8 mouse cellular contexts compared by ENCODE assay signal in the genomic region with DNA sequence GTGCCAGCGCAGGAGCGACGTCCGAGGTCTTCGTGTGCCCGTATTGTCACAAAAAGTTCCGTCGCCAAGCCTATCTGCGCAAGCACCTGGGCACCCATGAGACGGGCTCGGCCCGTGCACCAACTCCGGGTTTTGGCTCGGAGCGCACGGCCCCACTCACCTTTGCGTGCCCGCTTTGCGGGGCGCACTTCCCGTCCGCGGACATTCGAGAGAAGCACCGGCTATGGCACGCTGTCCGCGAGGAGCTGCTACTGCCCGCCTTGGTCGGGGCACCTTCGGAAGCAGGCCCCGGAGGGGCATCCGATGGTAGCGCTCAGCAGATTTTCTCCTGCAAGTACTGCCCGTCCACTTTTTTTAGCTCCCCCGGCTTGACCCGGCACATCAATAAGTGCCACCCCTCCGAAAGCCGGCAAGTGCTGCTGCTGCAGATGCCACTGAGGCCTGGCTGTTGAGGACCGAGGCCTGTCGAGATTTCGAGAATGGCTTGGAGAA. TPM values are rescaled to one million over a fixed set of nuclear protein-coding genes. Genes with fewer than 3 reads are reported as not detected.
A peak's percentile ranks its signal among the peaks of the same experiment; 100 is the strongest.
DNase-seq lines count a peak whose midpoint lies in the region; ATAC-seq and TF ChIP-seq lines count a peak whose summit lies in the region.

No protein-coding gene starts in this region.

- no peak for TF ChIP-seq EP300 in lung, postnatal 0 days (IDR thresholded peaks at IDR 0.05)

- no peak for DNase-seq in lung, postnatal 0 days (ENCODE audit: low spot score)
- DNase-seq in lung, adult 18-20 months, result no peak
- DNase-seq in forebrain, embryonic 14.5 days (ENCODE audit: low spot score), result no peak
- no peak for DNase-seq in adrenal gland, postnatal 10 days
- DNase-seq in kidney, adult 11 months, result no peak
- no peak for DNase-seq in right cerebral cortex, postnatal 14 days

- H3K4me1 ChIP-seq in lung, postnatal 0 days (ENCODE audit: insufficient read depth, low read depth, low read length), result peaks cover 10% of the 10 kb centered on the region
- H3K4me1 ChIP-seq in forebrain, embryonic 14.5 days (ENCODE audit: control insufficient read depth, insufficient read depth, low read length), result peaks cover 5% of the 10 kb centered on the region
- H3K4me1 ChIP-seq in limb, embryonic 12.5 days (replicated peaks), result peaks cover 25% of the 10 kb centered on the region
- peaks cover 14% of the 10 kb centered on the region; the same call in 1 of the 2 replicates for H3K4me1 ChIP-seq in stomach, embryonic 14.5 days (ENCODE audit: control insufficient read depth, insufficient read depth, low read length)

- ATAC-seq in lung, postnatal 0 days, result peak; percentile 47; the same call in 1 of the 2 replicates
- no peak; the same call in 1 of the 2 replicates for ATAC-seq in forebrain, embryonic 14.5 days
- ATAC-seq in limb, embryonic 12.5 days (ENCODE audit: insufficient number of reproducible peaks, insufficient read depth, low FRiP score, low TSS enrichment, low read depth), result peak; percentile 45; the same call in 1 of the 2 replicates
- peak; percentile 66; the same call in 1 of the 2 replicates for ATAC-seq in stomach, embryonic 14.5 days (ENCODE audit: insufficient number of reproducible peaks, insufficient read depth, low FRiP score, low read depth)

- no peak for TF ChIP-seq CTCF in lung, postnatal 0 days (IDR thresholded peaks at IDR 0.05)

- no peaks in the 10 kb centered on the region for H3K9me3 ChIP-seq in lung, postnatal 0 days (ENCODE audit: low read length)
- no peaks in the 10 kb centered on the region for H3K9me3 ChIP-seq in forebrain, embryonic 14.5 days (replicated peaks; ENCODE audit: control insufficient read depth, low read length)
- no peaks in the 10 kb centered on the region for H3K9me3 ChIP-seq in limb, embryonic 12.5 days
- no peaks in the 10 kb centered on the region; the same call in 1 of the 2 replicates for H3K9me3 ChIP-seq in stomach, embryonic 14.5 days (ENCODE audit: control insufficient read depth, low read depth, low read length)

- no peak overlapping the region for H3K27ac ChIP-seq in lung, postnatal 0 days (ENCODE audit: low read length)
- H3K27ac ChIP-seq in forebrain, embryonic 14.5 days (ENCODE audit: low read depth, low read length), result no peak overlapping the region
- no peak overlapping the region for H3K27ac ChIP-seq in limb, embryonic 12.5 days
- no peak overlapping the region for H3K27ac ChIP-seq in stomach, embryonic 14.5 days (ENCODE audit: low read length)

- H3K4me3 ChIP-seq in lung, postnatal 0 days (ENCODE audit: low read depth, low read length), result no peak overlapping the region; the same call in 1 of the 2 replicates
- H3K4me3 ChIP-seq in forebrain, embryonic 14.5 days (ENCODE audit: low read depth, low read length), result peak overlapping the region; percentile 48
- peak overlapping the region; percentile 45 for H3K4me3 ChIP-seq in limb, embryonic 12.5 days (replicated peaks)
- peak overlapping the region; percentile 40 for H3K4me3 ChIP-seq in stomach, embryonic 14.5 days (ENCODE audit: low read depth, low read length)

- H3K27me3 ChIP-seq in lung, postnatal 0 days (replicated peaks; ENCODE audit: insufficient read depth, low read length), result peaks cover 35% of the 10 kb centered on the region
- peaks cover 46% of the 10 kb centered on the region for H3K27me3 ChIP-seq in forebrain, embryonic 14.5 days (replicated peaks; ENCODE audit: control insufficient read depth, insufficient read depth, low read length)
- peaks cover 60% of the 10 kb centered on the region for H3K27me3 ChIP-seq in limb, embryonic 12.5 days
- peaks cover 38% of the 10 kb centered on the region for H3K27me3 ChIP-seq in stomach, embryonic 14.5 days (ENCODE audit: control insufficient read depth, insufficient read depth, low read length)

- H3K4me2 ChIP-seq in lung, postnatal 0 days (replicated peaks; ENCODE audit: low read depth, low read length), result peak overlapping the region; percentile 52
- H3K4me2 ChIP-seq in forebrain, embryonic 14.5 days (ENCODE audit: low read length), result peak overlapping the region; percentile 93
- H3K4me2 ChIP-seq in limb, embryonic 12.5 days, result peak overlapping the region; percentile 81
- H3K4me2 ChIP-seq in stomach, embryonic 14.5 days (replicated peaks; ENCODE audit: low read depth, low read length), result peak overlapping the region; percentile 81

- no peak overlapping the region for H3K9ac ChIP-seq in lung, postnatal 0 days (replicated peaks; ENCODE audit: low read depth)
- no peak overlapping the region for H3K9ac ChIP-seq in forebrain, embryonic 14.5 days (ENCODE audit: low read length)
- no peak overlapping the region for H3K9ac ChIP-seq in limb, embryonic 12.5 days (replicated peaks)
- no peak overlapping the region for H3K9ac ChIP-seq in stomach, embryonic 14.5 days (replicated peaks; ENCODE audit: low read depth, low read length)

- 0 out of 2 replicates have a peak, but pooled peaks cover 5% of the 10 kb centered on the region for H3K36me3 ChIP-seq in lung, postnatal 0 days (ENCODE audit: insufficient read depth, low read length)
- H3K36me3 ChIP-seq in forebrain, embryonic 14.5 days (ENCODE audit: control insufficient read depth, insufficient read depth, low read length), result no peaks in the 10 kb centered on the region; the same call in 1 of the 2 replicates
- no peaks in the 10 kb centered on the region for H3K36me3 ChIP-seq in limb, embryonic 12.5 days
- no peaks in the 10 kb centered on the region for H3K36me3 ChIP-seq in stomach, embryonic 14.5 days (ENCODE audit: control insufficient read depth, insufficient read depth, low read length)

- 5% methylated on average over 31 of the region's 42 CpGs for WGBS in lung, postnatal 0 days
- 4% methylated on average over 42 of the region's 42 CpGs for WGBS in forebrain, embryonic 14.5 days
- 5% methylated on average over 42 of the region's 42 CpGs for WGBS in limb, embryonic 12.5 days
- WGBS in stomach, embryonic 14.5 days, result 5% methylated on average over 42 of the region's 42 CpGs

RNA-seq across cellular contexts. Expression of gene Insm2, which starts 1.3 kb away (rescaled TPM):
- polyA plus RNA-seq in lung, postnatal 0 days (2015; fragmentation: Nextera tagmentation; extraction: Ambion mirVana), result 0.08 and 0.10 TPM in 2 replicates
- 1.9 and 2.3 TPM in 2 replicates for polyA plus RNA-seq in forebrain, embryonic 14.5 days (2014; fragmentation: Nextera tagmentation; extraction: Ambion mirVana)
- polyA plus RNA-seq in limb, embryonic 12.5 days (2016; fragmentation: Nextera tagmentation; extraction: Ambion mirVana), result not detected in 2 replicates
- 0.17 and 0.42 TPM in 2 replicates for polyA plus RNA-seq in stomach, embryonic 14.5 days (2014; fragmentation: Nextera tagmentation; extraction: Ambion mirVana)
- total RNA-seq in adrenal gland, postnatal 10 days (2021), result 1 to 10 TPM; 1.4 to 2.0 TPM

RNA-seq across cellular contexts. Expression of gene Aldoart2, which starts 35.5 kb away (rescaled TPM):
- not detected in 2 replicates for polyA plus RNA-seq in lung, postnatal 0 days (2015; fragmentation: Nextera tagmentation; extraction: Ambion mirVana)
- polyA plus RNA-seq in forebrain, embryonic 14.5 days (2014; fragmentation: Nextera tagmentation; extraction: Ambion mirVana), result not detected in 2 replicates
- polyA plus RNA-seq in limb, embryonic 12.5 days (2016; fragmentation: Nextera tagmentation; extraction: Ambion mirVana), result 0.13 TPM in 1 of 2 replicates, not detected in the other
- polyA plus RNA-seq in stomach, embryonic 14.5 days (2014; fragmentation: Nextera tagmentation; extraction: Ambion mirVana), result not detected in 2 replicates
- total RNA-seq in adrenal gland, postnatal 10 days (2021), result not detected
